Mouse (Mus musculus): Measurements from ENCODE around the gene Vmn2r19. TPM values are rescaled to one million over a fixed set of nuclear protein-coding genes. Genes with fewer than 3 reads are reported as not detected.

Vmn2r19 gene
- polyA plus RNA-seq, 1 experiment from 2014 or later = not detected

Other genes starting within 250 kb of the Vmn2r19 start
- gene Clec4a2, start 201.9 kb upstream of the Vmn2r19 start, polyA plus RNA-seq (2015; fragmentation: Nextera tagmentation; extraction: Ambion mirVana) = 2.2 and 2.6 TPM in 2 replicates
- not detected in 2 replicates for gene Clec4b2, start 135.4 kb upstream of the Vmn2r19 start, polyA plus RNA-seq (2015; fragmentation: Nextera tagmentation; extraction: Ambion mirVana)
- gene Clec4n, start 78.5 kb upstream of the Vmn2r19 start, polyA plus RNA-seq (2015; fragmentation: Nextera tagmentation; extraction: Ambion mirVana) = 2.0 and 3.7 TPM in 2 replicates
- 0.13 TPM in 1 of 2 replicates, not detected in the other for gene Clec4d, start 46.2 kb upstream of the Vmn2r19 start, polyA plus RNA-seq (2015; fragmentation: Nextera tagmentation; extraction: Ambion mirVana)
- 0.06 and 0.19 TPM in 2 replicates for gene Clec4e, start 18.5 kb upstream of the Vmn2r19 start, polyA plus RNA-seq (2015; fragmentation: Nextera tagmentation; extraction: Ambion mirVana)
- gene Vmn2r20, start 109.8 kb downstream of the Vmn2r19 start, polyA plus RNA-seq (2015; fragmentation: Nextera tagmentation; extraction: Ambion mirVana) = not detected in 2 replicates
- not detected in 2 replicates for gene Vmn2r21, start 225.1 kb downstream of the Vmn2r19 start, polyA plus RNA-seq (2015; fragmentation: Nextera tagmentation; extraction: Ambion mirVana)